Mouse (Mus musculus) lung, postnatal 36 days (tissue): ENCODE results near the gene Agap3.
A peak's percentile ranks its signal among the peaks of the same experiment; 100 is the strongest.

Experiments used
- DNase-seq: peaks from one replicate; pipeline ENCODE4 v3.0.0; 2022; ENCODE audit warnings: mixed read lengths

The Agap3 gene

GRCm38 (mm10) chr5:24452030-24452690 is at the start of gene Agap3:
Gene Agap3 (plus strand): TSS chr5:24452177.
- peak; percentile 35 for DNase-seq

- no peak for DNase-seq
Observed at GRCm38 (mm10) chr5:24404594-24405360, 47.2 kb upstream of the Agap3 start.

- no peak for DNase-seq
Observed at GRCm38 (mm10) chr5:24405389-24405876, 46.5 kb upstream of the Agap3 start.

- DNase-seq = no peak
Observed at GRCm38 (mm10) chr5:24408651-24409050, 43.3 kb upstream of the Agap3 start.

- no peak for DNase-seq
Observed at GRCm38 (mm10) chr5:24409466-24409865, 42.5 kb upstream of the Agap3 start.

GRCm38 (mm10) chr5:24412063-24412462 is 39.9 kb upstream of the Agap3 start:
- DNase-seq = no peak

- DNase-seq = no peak
Observed at GRCm38 (mm10) chr5:24413042-24413693, 38.8 kb upstream of the Agap3 start, which contains the start of gene Asic3. Gene Asic3 (plus strand): TSS chr5:24413392.

GRCm38 (mm10) chr5:24413938-24414337 is 38.0 kb upstream of the Agap3 start:
- DNase-seq = no peak

- DNase-seq = peak; percentile 88
Observed at GRCm38 (mm10) chr5:24416222-24416736, 35.7 kb upstream of the Agap3 start.

GRCm38 (mm10) chr5:24417587-24417986 is 34.4 kb upstream of the Agap3 start:
- DNase-seq = no peak

- no peak for DNase-seq
Observed at GRCm38 (mm10) chr5:24420381-24420780, 31.6 kb upstream of the Agap3 start.

GRCm38 (mm10) chr5:24423129-24424003 is 28.6 kb upstream of the Agap3 start, which contains the start of the genes Cdk5 and Slc4a2:
Gene Cdk5 (minus strand): TSS chr5:24423530.
Gene Slc4a2 (plus strand): TSS chr5:24423837.
- DNase-seq = peak; percentile 99

GRCm38 (mm10) chr5:24424004-24424781 is 27.8 kb upstream of the Agap3 start:
- peak; percentile 64 for DNase-seq

- peak; percentile 88 for DNase-seq
Observed at GRCm38 (mm10) chr5:24424861-24425411, 27.0 kb upstream of the Agap3 start.

GRCm38 (mm10) chr5:24425421-24426036 is 26.4 kb upstream of the Agap3 start:
- DNase-seq = peak; percentile 59

GRCm38 (mm10) chr5:24426037-24426432 is 25.9 kb upstream of the Agap3 start:
- DNase-seq = no peak

- no peak for DNase-seq
Observed at GRCm38 (mm10) chr5:24426556-24427284, 25.3 kb upstream of the Agap3 start.

- DNase-seq = no peak
Observed at GRCm38 (mm10) chr5:24427285-24427633, 24.7 kb upstream of the Agap3 start.

- peak; percentile 79 for DNase-seq
Observed at GRCm38 (mm10) chr5:24427981-24428402, 24.0 kb upstream of the Agap3 start.

GRCm38 (mm10) chr5:24428596-24428995 is 23.4 kb upstream of the Agap3 start:
- DNase-seq = no peak
